Mouse (Mus musculus) frontal cortex, postnatal 25 days (tissue): ENCODE results near the gene Slc22a27.
"Not testable (repeated sequence)": the region's sequence is repeated elsewhere in the genome, so short reads cannot be mapped to it uniquely, and the experiment has no call there.

Experiments
- DNase-seq, 2 experiments: peaks; one replicate each; pipeline ENCODE4 v3.0.0; 2022; ENCODE audit warnings: low spot score in 2 of 2

Slc22a27 gene

DNA sequence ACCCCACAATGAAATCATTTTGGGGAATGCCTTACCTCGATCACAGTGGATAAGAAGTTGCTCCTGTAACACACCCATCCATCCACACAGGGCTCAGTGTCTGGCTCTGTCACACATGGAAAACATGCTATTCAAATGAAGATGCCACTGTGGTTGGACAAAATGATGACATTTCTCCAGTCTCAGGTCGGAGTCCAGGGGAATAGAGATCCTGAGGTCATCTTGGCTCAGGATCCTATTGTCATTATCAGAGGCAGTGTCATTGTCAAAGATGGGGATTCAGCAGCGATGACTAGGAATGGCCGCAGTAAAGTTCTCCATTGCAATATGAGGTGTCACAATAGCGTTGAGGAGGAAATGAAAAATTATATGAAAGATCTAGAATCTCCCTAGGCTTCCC lies at the start of gene Slc22a27:
Gene Slc22a27, minus strand, starts transcription at position 101 of the 400 bp plus-strand sequence.
- DNase-seq = not testable (repeated sequence)

- DNase-seq = not testable (repeated sequence)
Observed at GRCm38 (mm10) chr19:8011596-8011995, 45.8 kb upstream of the Slc22a27 start.

DNA sequence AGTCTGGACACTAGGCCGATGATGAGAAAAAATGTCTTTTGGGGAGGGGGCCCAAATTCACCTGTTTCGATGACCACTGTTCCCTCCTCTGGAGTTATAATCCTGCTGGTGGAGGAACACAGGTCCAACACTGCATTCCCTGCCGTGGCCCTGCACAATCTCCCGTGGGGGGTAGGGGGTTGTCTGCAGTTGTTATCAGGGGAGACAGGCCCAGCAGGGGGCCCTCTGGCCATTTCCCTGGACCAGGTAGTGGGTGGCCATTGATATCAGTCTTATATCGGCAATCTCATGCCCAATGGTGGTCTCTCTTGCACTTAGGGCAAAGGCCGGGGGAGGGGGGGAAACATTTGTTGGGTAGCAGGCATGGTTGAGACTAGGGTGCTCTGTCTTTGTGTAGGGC lies 43.3 kb upstream of the Slc22a27 start:
- not testable (repeated sequence) for DNase-seq

GRCm38 (mm10) chr19:7968703-7969102 lies 2.9 kb upstream of the Slc22a27 start:
- no peak for DNase-seq

GRCm38 (mm10) chr19:7966550-7966949 lies 723 bp upstream of the Slc22a27 start:
- DNase-seq = not testable (repeated sequence)

DNA sequence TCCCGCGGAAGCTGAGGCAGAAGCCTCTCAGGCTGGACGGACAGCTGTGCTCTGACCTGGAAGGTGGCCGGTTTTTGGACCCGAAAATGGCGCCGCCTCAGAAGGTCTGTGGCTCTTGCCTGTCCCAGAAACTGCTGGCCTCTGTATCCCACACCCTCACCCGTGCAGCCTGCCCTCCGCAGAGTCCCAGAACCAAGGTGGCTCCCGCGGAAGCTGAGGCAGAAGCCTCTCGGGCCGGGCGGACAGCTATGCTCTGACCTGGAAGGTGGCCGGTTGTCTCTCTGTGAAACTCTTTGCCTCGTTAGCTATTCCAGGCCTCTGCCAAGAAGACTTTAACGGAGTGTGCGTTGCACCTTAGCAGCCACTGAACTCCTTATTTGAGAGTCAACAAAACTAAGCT lies 26.4 kb downstream of the Slc22a27 start:
- DNase-seq = not testable (repeated sequence)

- no peak for DNase-seq
Observed at GRCm38 (mm10) chr19:7876626-7877025, 89.2 kb downstream of the Slc22a27 start.

DNA sequence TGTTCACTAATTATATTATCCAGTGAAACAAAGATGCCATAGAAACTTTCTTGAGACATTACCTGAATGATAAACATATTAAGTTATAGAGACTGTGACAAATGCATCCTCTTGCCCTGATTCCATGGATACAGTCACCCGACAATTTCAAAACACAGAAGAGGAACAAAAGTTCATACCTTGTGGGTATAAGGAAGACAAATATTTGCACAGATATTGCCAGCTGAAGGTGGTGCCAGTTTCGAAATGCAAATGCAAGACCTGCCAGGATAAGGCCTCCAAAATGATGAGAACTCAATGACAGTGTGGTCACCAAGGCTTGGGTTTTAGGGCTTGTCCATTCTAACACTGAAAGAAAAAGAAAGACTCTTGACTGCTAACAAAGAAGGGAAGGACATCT lies 136.0 kb downstream of the Slc22a27 start:
- DNase-seq = no peak
